Mouse (Mus musculus): Measurements from ENCODE around the gene Pdk2.
A peak's percentile ranks its signal among the peaks of the same experiment; 100 is the strongest.

The Pdk2 gene

GRCm38 (mm10) chr11:95041139-95041609 lies at the start of gene Pdk2:
Pdk2 (minus strand) TSS chr11:95041354.
- DNase-seq (ENCODE audit: low spot score in 2 of 2): peak; percentile 98

GRCm38 (mm10) chr11:95088857-95089779 lies 48.0 kb upstream of the Pdk2 start:
- DNase-seq (ENCODE audit: low spot score in 2 of 2): peak; percentile 77 to 80

GRCm38 (mm10) chr11:95088286-95088685 lies 47.1 kb upstream of the Pdk2 start:
- no peak for DNase-seq (ENCODE audit: low spot score in 2 of 2)

GRCm38 (mm10) chr11:95087301-95088228 lies 46.4 kb upstream of the Pdk2 start:
- no peak for DNase-seq (ENCODE audit: low spot score in 2 of 2)

GRCm38 (mm10) chr11:95086229-95086628 lies 45.1 kb upstream of the Pdk2 start:
- no peak for DNase-seq (ENCODE audit: low spot score in 2 of 2)

- DNase-seq (ENCODE audit: low spot score in 2 of 2): no peak
These were observed 44.6 kb upstream of the Pdk2 start for GRCm38 (mm10) chr11:95085710-95086109.

- no peak for DNase-seq (ENCODE audit: low spot score in 2 of 2)
These were observed 43.7 kb upstream of the Pdk2 start for GRCm38 (mm10) chr11:95084811-95085382.

- DNase-seq (ENCODE audit: low spot score in 2 of 2): no peak
These were observed 43.0 kb upstream of the Pdk2 start for GRCm38 (mm10) chr11:95084175-95084574.

GRCm38 (mm10) chr11:95082896-95083295 lies 41.7 kb upstream of the Pdk2 start:
- no peak for DNase-seq (ENCODE audit: low spot score in 2 of 2)

- no peak for DNase-seq (ENCODE audit: low spot score in 2 of 2)
These were observed 39.6 kb upstream of the Pdk2 start for GRCm38 (mm10) chr11:95080783-95081182.

GRCm38 (mm10) chr11:95079256-95079875 lies 38.2 kb upstream of the Pdk2 start:
- no peak for DNase-seq (ENCODE audit: low spot score in 2 of 2)

GRCm38 (mm10) chr11:95077956-95078355 lies 36.8 kb upstream of the Pdk2 start:
- no peak for DNase-seq (ENCODE audit: low spot score in 2 of 2)

- peak; percentile 64 to 65 for DNase-seq (ENCODE audit: low spot score in 2 of 2)
These were observed 35.5 kb upstream of the Pdk2 start, which contains the start of gene Itga3 for GRCm38 (mm10) chr11:95076536-95077111. Itga3 (minus strand) TSS chr11:95076801.

GRCm38 (mm10) chr11:95076041-95076535 lies 34.9 kb upstream of the Pdk2 start:
- DNase-seq (ENCODE audit: low spot score in 2 of 2): peak; percentile 55 to 60

GRCm38 (mm10) chr11:95075197-95076040 lies 34.3 kb upstream of the Pdk2 start:
- no peak for DNase-seq (ENCODE audit: low spot score in 2 of 2)

- DNase-seq (ENCODE audit: low spot score in 2 of 2): no peak
These were observed 33.5 kb upstream of the Pdk2 start for GRCm38 (mm10) chr11:95074694-95075093.

GRCm38 (mm10) chr11:95073835-95074234 lies 32.7 kb upstream of the Pdk2 start:
- DNase-seq (ENCODE audit: low spot score in 2 of 2): no peak

- no peak for DNase-seq (ENCODE audit: low spot score in 2 of 2)
These were observed 31.6 kb upstream of the Pdk2 start for GRCm38 (mm10) chr11:95072804-95073203.

- DNase-seq (ENCODE audit: low spot score in 2 of 2): no peak
These were observed 31.0 kb upstream of the Pdk2 start for GRCm38 (mm10) chr11:95072136-95072535.

- peak in 1 of 2 experiments; percentile 43 for DNase-seq (ENCODE audit: low spot score in 2 of 2)
These were observed 30.1 kb upstream of the Pdk2 start for GRCm38 (mm10) chr11:95071266-95071665.

Data from heart, adult 9 months (tissue).